Mouse (Mus musculus) MEL (cell line): ENCODE measurements around the gene Klhl31.

Experiments used
- CTCF ChIP-seq, 3 experiments: IDR thresholded peaks in 2 of 3; conservative IDR thresholded peaks in 1 of 3; 2 replicates each; pipeline ENCODE4 v1.5.1; 2011 to 2012; ENCODE audit warnings: low read length in 3 of 3, low read depth in 2 of 3, mild to moderate bottlenecking in 2 of 3, improper control_type of control experiment in 1 of 3, inconsistent platforms in 1 of 3, mixed read lengths in 1 of 3, moderate library complexity in 1 of 3; ENCODE audit not compliant: control insufficient read depth in 1 of 3, insufficient read depth in 1 of 3, poor library complexity in 1 of 3, severe bottlenecking in 1 of 3
- ELF1 ChIP-seq: IDR thresholded peaks from 2 replicates; pipeline ENCODE4 v1.6.1; 2014; ENCODE audit warnings: low read depth, mild to moderate bottlenecking, inconsistent platforms, low read length, improper control_type of control experiment, moderate library complexity
- JUND ChIP-seq: IDR thresholded peaks from 2 replicates; pipeline ENCODE4 v1.6.1; 2011; ENCODE audit warnings: low read depth, mild to moderate bottlenecking, improper control_type of control experiment, low read length
- MAZ ChIP-seq: IDR thresholded peaks from 2 replicates; pipeline ENCODE4 v1.6.1; 2012; ENCODE audit warnings: low read depth, mild to moderate bottlenecking, inconsistent platforms, low read length, improper control_type of control experiment
- MEF2A ChIP-seq: IDR thresholded peaks from 2 replicates; pipeline ENCODE4 v1.6.1; 2014; ENCODE audit warnings: low read depth, mild to moderate bottlenecking, inconsistent platforms, low read length, improper control_type of control experiment; ENCODE audit not compliant: poor library complexity, insufficient replicate concordance, severe bottlenecking; ENCODE audit errors: extremely low read depth
- MYC ChIP-seq: IDR thresholded peaks from 2 replicates; pipeline ENCODE4 v1.6.1; 2011; ENCODE audit warnings: low read depth, mild to moderate bottlenecking, low read length, improper control_type of control experiment, moderate library complexity
- POLR2AphosphoS2 ChIP-seq: IDR thresholded peaks from 2 replicates; pipeline ENCODE4 v1.6.1; 2011; ENCODE audit warnings: low read length, improper control_type of control experiment
- RAD21 ChIP-seq: IDR thresholded peaks from 2 replicates; pipeline ENCODE4 v1.6.1; 2011; ENCODE audit warnings: mild to moderate bottlenecking, low read depth, low read length, improper control_type of control experiment
- TAL1 ChIP-seq: IDR thresholded peaks from 2 replicates; pipeline ENCODE4 v1.6.1; 2012; ENCODE audit warnings: mild to moderate bottlenecking, inconsistent platforms, low read length, moderate library complexity, mixed read lengths
- TBP ChIP-seq: IDR thresholded peaks from 2 replicates; pipeline ENCODE4 v1.8.0; 2011; ENCODE audit warnings: low read depth, low read length, improper control_type of control experiment
- USF1 ChIP-seq: IDR thresholded peaks from 2 replicates; pipeline ENCODE4 v1.6.1; 2014; ENCODE audit warnings: low read depth, mild to moderate bottlenecking, inconsistent platforms, low read length, improper control_type of control experiment, moderate library complexity

GRCm38 (mm10) chr9:77624171-77624570 lies 12.1 kb upstream of the Klhl31 start:
- TF ChIP-seq TAL1 (no peak), MYC (no peak), USF1 (no peak), CTCF (IDR thresholded peaks at IDR 0.05 in 2 of 3, conservative IDR thresholded peaks at IDR 0.05 in 1 of 3; ENCODE audit: control insufficient read depth in 1 of 3, insufficient read depth in 1 of 3, low read depth in 2 of 3, low read length in 3 of 3, poor library complexity in 1 of 3, severe bottlenecking in 1 of 3) (no peak), MEF2A (no peak), POLR2AphosphoS2 (no peak), MAZ (no peak), TBP (no peak), ELF1 (no peak), RAD21 (no peak), JUND (no peak)
